Mouse (Mus musculus) hindbrain, embryonic 10.5 days (tissue): ENCODE measurements around the gene Atxn7l3. TPM values are rescaled to one million over a fixed set of nuclear protein-coding genes. Genes with fewer than 3 reads are reported as not detected.
"Not testable (repeated sequence)": the region's sequence is repeated elsewhere in the genome, so short reads cannot be mapped to it uniquely, and the experiment has no call there.

ENCODE experiments used
- DNase-seq: peaks from one replicate; pipeline ENCODE4 v3.0.0-alpha.2; 2017; ENCODE audit warnings: low spot score
- H3K27ac ChIP-seq: fragments of 300-500 bp; sonication (generic); 2 replicates; pipeline ENCODE4 v1.5.1; 2016; ENCODE audit warnings: mild to moderate bottlenecking, moderate library complexity
- H3K27me3 ChIP-seq: fragments of 300-500 bp; sonication (generic); 2 replicates; pipeline ENCODE4 v1.6.1; 2016; ENCODE audit warnings: mild to moderate bottlenecking; ENCODE audit not compliant: poor library complexity, insufficient read depth, severe bottlenecking
- H3K36me3 ChIP-seq: fragments of 300-500 bp; sonication (generic); 2 replicates; pipeline ENCODE4 v1.6.1; 2016; ENCODE audit warnings: mild to moderate bottlenecking, moderate library complexity
- H3K4me1 ChIP-seq: fragments of 300-500 bp; sonication (generic); replicated peaks from 2 replicates; pipeline ENCODE4 v1.6.1; 2016; ENCODE audit warnings: mild to moderate bottlenecking
- H3K4me3 ChIP-seq: fragments of 300-500 bp; sonication (generic); 2 replicates; pipeline ENCODE4 v1.5.1; 2016; ENCODE audit warnings: mild to moderate bottlenecking, moderate library complexity
- H3K9me3 ChIP-seq: fragments of 300-500 bp; sonication (generic); 2 replicates; pipeline ENCODE4 v1.6.1; 2016; ENCODE audit warnings: mild to moderate bottlenecking, moderate library complexity
- WGBS: fragments of 180-500 bp; shearing (Covaris S2); methylation state at CpG from one replicate; pipeline ENCODE4 v1.1.7; 2016; 5-methylcytosine and 5-hydroxymethylcytosine counted together
- polyA plus RNA-seq: library from polyadenylated mRNA; unstranded; fragments of >200 nt; fragmentation: Nextera tagmentation; extraction: Ambion mirVana; gene quantifications from 2 replicates; pipeline ENCODE4 v1.2.1, GENCODE M21; 2016

The Atxn7l3 gene
- polyA plus RNA-seq, 1 experiment from 2014 or later: 18.7 TPM

DNA sequence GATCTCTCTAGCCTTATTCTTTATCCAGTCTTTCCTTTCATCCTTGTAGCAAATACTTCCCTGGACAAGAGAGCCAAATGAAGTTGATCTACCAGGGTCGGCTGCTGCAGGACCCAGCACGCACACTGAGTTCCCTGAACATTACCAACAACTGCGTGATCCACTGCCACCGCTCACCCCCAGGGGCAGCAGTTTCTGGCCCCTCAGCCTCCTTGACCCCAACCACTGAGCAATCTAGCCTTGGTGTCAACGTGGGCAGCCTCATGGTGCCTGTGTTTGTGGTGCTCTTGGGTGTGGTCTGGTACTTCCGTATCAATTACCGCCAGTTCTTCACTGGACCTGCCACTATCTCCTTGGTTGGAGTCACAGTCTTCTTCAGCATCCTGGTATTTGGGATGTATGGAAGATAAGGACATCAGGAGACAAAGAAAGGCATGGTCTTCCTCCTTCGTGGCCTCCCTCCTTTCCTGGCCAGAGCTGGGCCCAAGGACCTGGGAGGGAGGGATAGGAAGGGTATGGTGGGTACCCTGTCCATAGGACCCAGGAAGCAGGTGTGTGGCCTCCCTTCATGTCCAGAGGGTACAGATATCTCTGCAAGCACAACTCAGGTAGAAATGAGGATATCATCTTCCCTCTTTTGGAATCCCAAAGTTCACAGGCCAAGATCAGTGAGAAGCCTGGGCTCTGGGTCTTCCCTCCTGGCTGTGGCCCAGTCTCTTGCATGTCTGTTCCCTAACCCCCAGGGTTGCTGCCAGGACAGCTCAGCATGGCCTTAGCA is 8.2 kb downstream of the Atxn7l3 start:
- Histone ChIP-seq H3K27ac (no peak overlapping the region), H3K36me3 (peaks cover 65% of the 10 kb centered on the region), H3K4me1 (peaks cover 35% of the 10 kb centered on the region), H3K27me3 (no peaks in the 10 kb centered on the region), H3K9me3 (no peaks in the 10 kb centered on the region), H3K4me3 (no peak overlapping the region; the same call in 1 of the 2 replicates)
- 86% methylated on average over 8 of the region's 8 CpGs for WGBS
- DNase-seq: no peak

DNA sequence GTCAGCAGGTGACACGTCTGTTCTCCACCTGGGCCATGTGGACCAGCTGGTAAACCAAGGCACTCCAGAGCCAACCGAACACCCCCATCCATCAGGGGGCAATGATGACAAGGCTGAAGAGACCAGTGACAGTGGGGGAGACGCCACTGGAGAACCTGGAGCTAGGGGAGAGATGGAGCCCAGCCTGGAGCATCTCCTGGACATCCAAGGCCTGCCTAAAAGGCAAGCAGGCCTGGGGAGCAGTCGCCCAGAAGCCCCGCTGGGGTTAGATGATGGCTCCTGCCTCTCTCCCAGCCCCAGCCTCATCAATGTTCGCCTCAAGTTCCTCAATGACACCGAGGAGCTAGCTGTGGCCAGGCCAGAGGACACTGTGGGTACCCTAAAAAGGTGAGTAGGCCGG is 8.9 kb downstream of the Atxn7l3 start:
- Histone ChIP-seq H3K27ac (no peak overlapping the region), H3K36me3 (peaks cover 57% of the 10 kb centered on the region), H3K27me3 (no peaks in the 10 kb centered on the region), H3K9me3 (no peaks in the 10 kb centered on the region), H3K4me3 (0 out of 2 replicates have a peak overlapping the region, but pooled peaks have one; percentile 11), H3K4me1 (peaks cover 35% of the 10 kb centered on the region)
- 93% methylated on average over 8 of the region's 8 CpGs for WGBS
- no peak for DNase-seq

DNA sequence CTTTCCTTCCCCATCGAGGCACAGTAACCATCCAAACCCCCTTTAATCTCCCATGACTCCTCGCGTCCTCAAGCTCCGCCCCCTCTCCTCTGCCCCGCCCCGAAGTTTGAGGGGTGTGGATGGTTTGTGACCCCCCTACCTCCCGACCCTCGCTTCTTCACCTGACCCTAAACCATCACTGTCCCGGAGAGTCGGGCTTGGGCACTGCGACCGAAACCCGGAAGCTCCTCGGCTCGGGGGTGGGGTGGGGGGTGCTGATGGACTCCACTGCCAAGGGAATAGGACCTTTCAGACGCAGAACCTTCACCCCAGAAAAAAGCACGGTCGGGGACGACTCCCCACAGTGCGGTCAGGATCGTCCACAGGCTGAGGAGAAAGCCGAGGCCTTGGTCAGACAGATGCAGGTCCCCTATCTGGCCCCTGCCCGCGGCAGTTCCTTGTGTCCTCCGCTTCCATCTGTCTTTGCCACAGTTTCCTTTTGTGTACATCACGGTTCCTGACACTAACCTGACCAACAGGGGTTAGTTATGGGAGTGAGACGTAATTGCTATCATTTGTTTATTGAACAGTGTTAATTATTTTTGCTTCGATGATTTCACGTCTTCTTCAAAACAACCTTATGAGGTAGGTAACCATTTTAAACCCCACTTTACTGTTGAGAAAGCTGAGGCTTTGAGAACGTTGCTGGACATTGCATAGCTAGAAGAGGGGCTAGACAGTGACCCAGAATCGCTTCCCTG is 11.2 kb downstream of the Atxn7l3 start:
- Histone ChIP-seq H3K9me3 (no peaks in the 10 kb centered on the region), H3K4me3 (peak overlapping the region; percentile 81), H3K4me1 (peaks cover 26% of the 10 kb centered on the region), H3K27ac (peak overlapping the region; percentile 91), H3K27me3 (no peaks in the 10 kb centered on the region), H3K36me3 (peaks cover 35% of the 10 kb centered on the region)
- 6% methylated on average over 31 of the region's 31 CpGs for WGBS
- DNase-seq: no peak

DNA sequence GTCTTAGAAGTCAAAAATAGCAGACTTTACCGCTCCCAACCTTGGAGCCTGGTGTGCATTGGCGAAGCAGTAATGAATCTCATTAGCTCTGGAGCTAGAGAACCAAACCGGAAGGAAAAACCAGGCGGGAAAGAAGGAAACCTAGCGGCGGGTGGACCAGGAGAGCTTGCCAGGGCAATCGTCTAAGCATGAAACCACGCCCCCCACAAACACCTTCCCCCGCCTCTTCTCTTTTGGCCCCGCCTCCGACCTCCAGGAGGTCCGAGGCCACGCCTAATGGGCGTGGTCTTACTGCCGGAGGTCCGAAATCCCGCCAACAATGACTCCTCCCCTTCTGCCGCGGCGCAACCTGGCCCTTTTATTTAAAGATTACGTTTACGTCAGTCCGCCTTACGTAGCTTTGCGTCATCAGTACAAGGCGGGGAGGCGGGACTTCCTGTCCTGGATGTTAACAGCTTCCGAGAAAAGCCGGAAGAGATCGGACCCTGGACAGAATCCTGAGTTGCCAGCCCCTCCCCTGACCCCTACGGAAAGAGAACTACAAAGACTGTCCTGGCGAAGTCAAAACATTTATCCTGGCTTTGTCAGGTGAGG is 11.8 kb downstream of the Atxn7l3 start, which contains the start of gene Tmub2:
Gene Tmub2, plus strand, starts transcription at position 431 of the 594 bp plus-strand sequence.
- no peaks in the 10 kb centered on the region for H3K27me3 ChIP-seq
- no peaks in the 10 kb centered on the region for H3K9me3 ChIP-seq
- H3K27ac ChIP-seq: peak within 1 kb of the TSS; percentile 91
- H3K36me3 ChIP-seq: peaks cover 29% of the 10 kb centered on the region
- DNase-seq: peak; percentile 97
- WGBS: under 1% methylated on average over 32 of the region's 32 CpGs
- peaks cover 24% of the 10 kb centered on the region for H3K4me1 ChIP-seq
- peak within 1 kb of the TSS; percentile 81 for H3K4me3 ChIP-seq

DNA sequence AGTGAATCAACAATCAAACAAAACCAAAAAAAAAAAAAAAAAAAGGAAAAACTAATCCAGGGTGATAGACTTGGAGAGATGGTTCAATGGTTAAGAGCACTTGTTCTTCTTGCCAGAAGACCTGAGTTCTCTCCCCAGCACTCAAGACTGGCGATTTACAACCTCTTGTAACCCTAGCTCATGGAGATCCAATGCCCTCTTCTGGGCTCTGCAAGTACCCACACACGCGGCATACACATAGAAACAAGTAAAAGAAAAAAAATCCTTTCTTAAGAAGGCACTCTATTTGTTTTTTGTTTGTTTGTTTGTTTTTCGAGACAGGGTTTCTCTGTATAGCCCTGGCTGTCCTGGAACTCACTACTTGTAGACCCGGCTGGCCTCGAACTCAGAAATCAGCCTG is 12.5 kb downstream of the Atxn7l3 start:
- Histone ChIP-seq H3K4me3 (peak overlapping the region; percentile 81), H3K27ac (peak overlapping the region; percentile 91)
- DNase-seq: no peak

DNA sequence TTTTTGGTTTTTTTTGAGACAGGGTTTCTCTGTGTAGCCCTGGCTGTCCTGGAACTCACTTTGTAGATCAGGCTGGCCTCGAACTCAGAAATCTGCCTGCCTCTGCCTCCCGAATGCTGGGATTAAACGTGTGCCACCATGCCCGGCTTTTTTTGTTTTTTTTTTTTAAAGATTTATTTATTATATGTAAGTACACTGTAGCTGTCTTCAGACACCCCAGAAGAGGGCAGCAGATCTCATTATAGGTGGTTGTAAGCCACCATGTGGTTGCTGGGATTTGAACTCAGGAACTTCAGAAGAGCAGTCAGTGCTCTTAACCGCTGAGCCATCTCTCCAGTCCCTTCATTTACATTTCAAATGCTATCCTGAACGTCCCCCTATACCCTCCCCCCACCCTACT is 16.2 kb downstream of the Atxn7l3 start:
- WGBS: 74% methylated on average over 6 of the region's 6 CpGs
- not testable (repeated sequence) for DNase-seq, H3K27ac ChIP-seq, H3K36me3 ChIP-seq, H3K4me3 ChIP-seq, H3K9me3 ChIP-seq
- Histone ChIP-seq H3K27me3 (peaks cover 30% of the 10 kb centered on the region), H3K4me1 (peaks cover 21% of the 10 kb centered on the region)

More for the DNA sequence above, 12.5 kb downstream of the Atxn7l3 start:
- Histone ChIP-seq H3K27me3 (no peaks in the 10 kb centered on the region), H3K4me1 (peaks cover 21% of the 10 kb centered on the region), H3K9me3 (no peaks in the 10 kb centered on the region), H3K36me3 (peaks cover 22% of the 10 kb centered on the region)
- 89% methylated on average over 6 of the region's 6 CpGs for WGBS

DNA sequence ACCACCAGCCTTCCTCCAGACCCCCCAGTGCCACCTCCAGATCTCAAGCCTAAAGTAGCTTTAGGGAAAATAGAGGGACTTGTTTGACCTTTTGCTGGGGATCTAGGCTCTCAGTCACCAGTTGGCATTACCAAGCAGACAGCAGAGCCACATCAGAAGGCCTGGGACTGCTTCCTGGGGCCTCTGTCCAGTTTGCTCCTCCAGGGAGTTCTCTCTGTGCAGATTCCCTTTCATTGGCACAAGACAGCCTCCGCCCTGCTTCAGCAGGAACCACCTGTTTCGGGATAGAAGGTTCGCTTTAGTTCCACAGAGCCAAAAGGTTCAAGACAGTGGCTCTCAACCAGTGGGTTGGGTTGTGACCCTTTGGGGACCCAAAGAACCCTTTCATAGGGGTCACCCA is 16.8 kb downstream of the Atxn7l3 start:
- Histone ChIP-seq H3K4me1 (peaks cover 20% of the 10 kb centered on the region), H3K27ac (no peak overlapping the region), H3K36me3 (no peaks in the 10 kb centered on the region), H3K4me3 (no peak overlapping the region), H3K27me3 (peaks cover 34% of the 10 kb centered on the region), H3K9me3 (no peaks in the 10 kb centered on the region)
- WGBS: 93% methylated on average over 3 of the region's 3 CpGs
- no peak for DNase-seq

DNA sequence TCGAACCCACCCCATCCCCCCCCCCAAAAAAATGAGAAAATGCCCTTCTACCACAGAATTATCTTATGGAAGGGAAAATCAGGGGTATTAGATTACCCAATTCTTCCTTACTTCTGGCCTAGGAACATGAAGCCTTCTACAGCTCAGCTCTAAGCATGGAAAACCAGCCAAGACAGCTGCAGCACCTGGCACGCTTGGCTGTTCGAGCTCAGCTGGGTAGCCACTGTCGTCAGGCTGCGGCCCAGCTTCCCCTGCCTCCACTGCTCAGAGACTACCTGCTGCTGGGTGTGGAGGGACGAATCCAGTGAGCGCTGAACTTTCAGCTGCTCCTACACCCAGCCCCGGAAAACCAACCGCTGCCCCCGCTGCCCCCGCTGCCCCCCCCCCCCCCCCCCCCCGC is 18.7 kb downstream of the Atxn7l3 start:
- WGBS: 47% methylated on average over 10 of the region's 12 CpGs
- Histone ChIP-seq H3K4me1 (peaks cover 20% of the 10 kb centered on the region), H3K4me3 (no peak overlapping the region), H3K9me3 (no peaks in the 10 kb centered on the region), H3K36me3 (no peaks in the 10 kb centered on the region), H3K27ac (no peak overlapping the region), H3K27me3 (peaks cover 35% of the 10 kb centered on the region)
- no peak for DNase-seq

DNA sequence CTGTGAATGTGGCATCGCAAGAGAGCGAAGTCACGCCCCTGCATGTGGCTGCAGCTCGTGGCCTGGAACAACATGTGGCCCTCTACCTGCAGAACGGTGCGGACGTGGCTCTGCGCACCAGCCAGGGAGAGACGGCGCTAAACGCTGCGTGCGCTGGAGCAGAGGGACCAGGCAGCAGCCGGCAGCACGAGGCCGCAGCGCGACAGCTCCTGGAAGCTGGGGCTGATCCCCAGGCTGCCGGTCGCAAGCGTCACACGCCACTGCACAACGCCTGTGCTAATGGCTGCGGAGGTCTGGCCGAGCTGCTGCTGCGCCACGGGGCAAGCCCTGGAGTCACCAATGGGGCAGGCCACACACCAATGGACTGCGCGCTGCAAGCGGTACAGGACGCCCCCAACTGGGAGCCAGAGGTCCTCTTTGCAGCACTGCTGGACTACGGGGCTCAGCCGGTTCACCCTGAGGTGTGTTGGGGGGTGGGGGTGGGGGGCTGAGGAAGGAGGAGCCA is 20.0 kb downstream of the Atxn7l3 start:
- Histone ChIP-seq H3K27me3 (peaks cover 43% of the 10 kb centered on the region), H3K4me1 (peaks cover 20% of the 10 kb centered on the region), H3K36me3 (no peaks in the 10 kb centered on the region), H3K9me3 (no peaks in the 10 kb centered on the region), H3K27ac (peak overlapping the region; percentile 79), H3K4me3 (peak overlapping the region; percentile 56)
- DNase-seq: peak; percentile 74
- WGBS: 1% methylated on average over 33 of the region's 33 CpGs

DNA sequence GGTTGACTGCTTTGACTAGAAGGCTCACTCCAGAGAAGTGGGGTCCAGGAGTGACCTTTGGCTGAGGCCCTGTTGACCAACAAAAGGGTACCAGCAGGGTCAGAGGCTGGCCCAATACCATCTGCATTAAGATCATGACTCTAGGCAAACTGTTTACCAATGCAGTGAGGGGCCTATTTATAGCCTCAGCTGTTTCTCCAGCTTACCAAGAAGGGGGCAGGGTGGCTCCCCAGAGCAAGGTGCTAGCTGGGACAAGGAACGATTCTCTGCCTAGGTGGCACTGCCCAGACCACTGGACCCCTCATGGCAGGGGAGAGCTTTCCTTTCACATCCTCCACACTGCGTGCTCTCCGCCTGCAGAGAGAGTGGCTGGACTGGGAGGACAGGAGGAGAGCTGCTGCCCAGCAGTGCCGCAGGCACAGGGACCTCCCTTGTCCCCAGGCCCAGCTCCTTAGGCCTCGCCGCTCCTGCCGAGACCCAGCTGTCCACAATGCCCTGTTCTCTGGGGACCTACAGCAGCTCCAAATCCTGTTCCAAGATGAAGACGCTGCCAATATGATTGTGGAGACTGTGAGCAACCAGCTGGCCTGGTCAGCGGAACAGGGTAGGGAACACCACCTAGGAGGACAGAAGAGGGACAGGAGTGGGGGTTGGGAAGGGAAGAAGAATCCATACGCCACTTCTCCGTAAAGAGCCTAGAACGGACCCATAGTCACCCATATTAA is 27.7 kb downstream of the Atxn7l3 start, which contains the start of gene Asb16:
Gene Asb16, plus strand, starts transcription at position 224 of the 725 bp plus-strand sequence.
- Histone ChIP-seq H3K27ac (no peak within 1 kb of the TSS), H3K4me3 (no peak within 1 kb of the TSS), H3K36me3 (peaks cover 16% of the 10 kb centered on the region), H3K9me3 (no peaks in the 10 kb centered on the region), H3K4me1 (peaks cover 13% of the 10 kb centered on the region), H3K27me3 (0 out of 2 replicates have a peak, but pooled peaks cover 9% of the 10 kb centered on the region)
- 90% methylated on average over 12 of the region's 12 CpGs for WGBS
- DNase-seq: no peak

DNA sequence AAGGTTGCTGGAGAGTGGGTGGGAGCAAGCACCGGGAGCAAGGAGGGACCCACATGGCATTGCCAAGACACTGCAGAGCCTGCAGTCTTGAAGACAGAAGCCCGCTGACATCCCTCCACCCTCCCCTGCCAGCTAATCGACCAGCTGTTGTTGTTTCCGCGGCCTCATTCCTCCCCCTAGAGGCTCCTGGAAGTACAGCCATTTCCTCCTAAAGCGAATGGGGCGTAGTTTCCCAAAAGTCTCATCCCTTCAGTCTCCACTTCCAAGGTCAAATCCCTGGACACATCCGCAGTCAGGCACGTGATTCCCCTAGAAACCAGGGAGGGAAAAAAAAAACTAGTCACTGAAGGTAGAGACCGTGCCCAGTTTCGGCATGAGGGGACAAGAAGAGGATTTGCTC is 29.0 kb downstream of the Atxn7l3 start:
- Histone ChIP-seq H3K9me3 (no peaks in the 10 kb centered on the region), H3K27ac (0 out of 2 replicates have a peak overlapping the region, but pooled peaks have one; percentile 19), H3K36me3 (peaks cover 27% of the 10 kb centered on the region), H3K27me3 (0 out of 2 replicates have a peak, but pooled peaks cover 5% of the 10 kb centered on the region), H3K4me3 (no peak overlapping the region), H3K4me1 (peaks cover 13% of the 10 kb centered on the region)
- DNase-seq: peak; percentile 75
- WGBS: 11% methylated on average over 11 of the region's 11 CpGs
